ENCODE assay signal across 20 mouse cellular contexts in genomic region chr13:38251226-38251625, GRCm38 (mm10). TPM values are rescaled to one million over a fixed set of nuclear protein-coding genes. Genes with fewer than 3 reads are reported as not detected.
A peak's percentile ranks its signal among the peaks of the same experiment; 100 is the strongest.
DNase-seq lines count a peak whose midpoint lies in the region; ATAC-seq lines count a peak whose summit lies in the region.
"Had no signal": no experiment of that assay in that cellular context is flagged by ENCODE, and none has a peak within 500 bp of the region (broad histone marks: within the 10 kb centered on the region; RNA-seq: fewer than 3 reads in every experiment).

No protein-coding gene starts in this region.

- no peaks in the 10 kb centered on the region for H3K27me3 ChIP-seq in heart, embryonic 10.5 days (ENCODE audit: insufficient read depth, poor library complexity, severe bottlenecking)
- H3K27me3 ChIP-seq in heart, embryonic 13.5 days (replicated peaks): no peaks in the 10 kb centered on the region
- H3K27me3 ChIP-seq: embryonic facial prominence, embryonic 12.5 days; liver, embryonic 15.5 days; midbrain, embryonic 13.5 days had no signal

- intact Hi-C loops in heart, postnatal 25 days (cut with DNase I): no loop called here

- H3K4me2 ChIP-seq in heart, embryonic 13.5 days: peak overlapping the region; percentile 48
- H3K4me2 ChIP-seq: embryonic facial prominence, embryonic 12.5 days; liver, embryonic 15.5 days; midbrain, embryonic 13.5 days had no signal

- WGBS in heart, embryonic 10.5 days: 61% methylated on average over 3 of the region's 3 CpGs
- 28% methylated on average over 3 of the region's 3 CpGs for WGBS in heart, embryonic 13.5 days

- no peak for ATAC-seq in heart, embryonic 13.5 days (ENCODE audit: extremely low read depth, insufficient number of reproducible peaks, low FRiP score, low TSS enrichment)
- ATAC-seq: activated CD4-positive, CD25-positive, alpha-beta regulatory T cell, adult 4 months; hindbrain, embryonic 16.5 days; intestine, embryonic 16.5 days; midbrain, embryonic 13.5 days had no signal

- H3K27ac ChIP-seq in heart, embryonic 10.5 days: no peak overlapping the region
- no peak overlapping the region for H3K27ac ChIP-seq in heart, embryonic 13.5 days (replicated peaks)
- H3K27ac ChIP-seq: embryonic facial prominence, embryonic 12.5 days; limb, embryonic 10.5 days; liver, embryonic 15.5 days; midbrain, embryonic 13.5 days had no signal

- H3K36me3 ChIP-seq in heart, embryonic 10.5 days: no peaks in the 10 kb centered on the region
- no peaks in the 10 kb centered on the region for H3K36me3 ChIP-seq in heart, embryonic 13.5 days
- H3K36me3 ChIP-seq: embryonic facial prominence, embryonic 12.5 days; limb, embryonic 10.5 days; liver, embryonic 15.5 days; midbrain, embryonic 13.5 days had no signal

- peak; percentile 58 for DNase-seq in heart, embryonic 10.5 days (ENCODE audit: low spot score)
- DNase-seq in heart, postnatal 25 days (ENCODE audit: low spot score): no peak
- DNase-seq in 3T3-L1 (ENCODE audit: low read depth, low spot score): peak; percentile 60
- DNase-seq in heart, postnatal 4 days: peak; percentile 29
- no peak for DNase-seq in layer of hippocampus, adult 9-10 months (ENCODE audit: low spot score)
- DNase-seq in kidney, adult 18-20 months: no peak
- DNase-seq: adrenal gland, postnatal 10 days; cerebellum, adult 18-20 months; cerebellum, postnatal 14 days; liver; lung, postnatal 36 days had no signal

- H3K4me1 ChIP-seq in heart, embryonic 10.5 days: peaks cover 25% of the 10 kb centered on the region
- H3K4me1 ChIP-seq in heart, embryonic 13.5 days: peaks cover 27% of the 10 kb centered on the region
- H3K4me1 ChIP-seq: embryonic facial prominence, embryonic 12.5 days; limb, embryonic 10.5 days; liver, embryonic 15.5 days; megakaryocyte, embryonic 14.5 days; midbrain, embryonic 13.5 days had no signal

- H3K4me3 ChIP-seq in heart, embryonic 10.5 days: no peak overlapping the region
- H3K4me3 ChIP-seq in heart, embryonic 13.5 days: no peak overlapping the region
- H3K4me3 ChIP-seq: embryonic facial prominence, embryonic 12.5 days; limb, embryonic 10.5 days; liver, embryonic 15.5 days; megakaryocyte, embryonic 14.5 days; midbrain, embryonic 13.5 days had no signal

- H3K9ac ChIP-seq in heart, embryonic 13.5 days: no peak overlapping the region
- H3K9ac ChIP-seq: embryonic facial prominence, embryonic 12.5 days; liver, embryonic 15.5 days; midbrain, embryonic 13.5 days had no signal

- no peaks in the 10 kb centered on the region for H3K9me3 ChIP-seq in heart, embryonic 10.5 days
- no peaks in the 10 kb centered on the region for H3K9me3 ChIP-seq in heart, embryonic 13.5 days
- H3K9me3 ChIP-seq: embryonic facial prominence, embryonic 12.5 days; limb, embryonic 10.5 days; liver, embryonic 15.5 days; megakaryocyte, embryonic 14.5 days; midbrain, embryonic 13.5 days had no signal

RNA-seq across cellular contexts. Expression of gene Snrnp48, which starts 46.5 kb away (rescaled TPM):
- polyA plus RNA-seq in heart, embryonic 10.5 days (2016; fragmentation: Nextera tagmentation; extraction: Ambion mirVana): 29.7 and 34.1 TPM in 2 replicates
- 10 to 100 TPM in 1 of 2 experiments, 1 to 10 TPM in 1; 9.7 to 10.3 TPM for total RNA-seq in heart, postnatal 25 days (2021)
- polyA plus RNA-seq in heart, embryonic 13.5 days (2015; fragmentation: Nextera tagmentation; extraction: Ambion mirVana): 20.0 and 25.4 TPM in 2 replicates
- 10 to 100 TPM; 12.5 to 14.1 TPM for total RNA-seq in heart, postnatal 4 days (2021)

Comparison
In these comparisons a context has a peak if more than half of its experiments do, and no peak if none do; other contexts are left out.
1. DNase-seq: peak in heart, embryonic 10.5 days (single experiment), 3T3-L1 (single experiment) and heart, postnatal 4 days (single experiment); none in heart, postnatal 25 days (single experiment), layer of hippocampus, adult 9-10 months (single experiment) and kidney, adult 18-20 months (single experiment).